Mouse (Mus musculus) limb, embryonic 10.5 days (tissue): Measurements from ENCODE around the gene Tor1aip2. TPM values are rescaled to one million over a fixed set of nuclear protein-coding genes. Genes with fewer than 3 reads are reported as not detected.

ENCODE experiments used
- DNase-seq: peaks from one replicate; pipeline ENCODE4 v3.0.0-alpha.2; 2017; ENCODE audit warnings: low spot score
- H3K27ac ChIP-seq: fragments of 300-500 bp; sonication (generic); 2 replicates; pipeline ENCODE4 v1.5.1; 2016; ENCODE audit warnings: mild to moderate bottlenecking
- H3K27me3 ChIP-seq: fragments of 300-500 bp; sonication (generic); 2 replicates; pipeline ENCODE4 v1.6.1; 2016; ENCODE audit warnings: low read depth, mild to moderate bottlenecking; ENCODE audit not compliant: poor library complexity, severe bottlenecking
- H3K36me3 ChIP-seq: fragments of 300-500 bp; sonication (generic); 2 replicates; pipeline ENCODE4 v1.6.1; 2016; ENCODE audit warnings: mild to moderate bottlenecking, moderate library complexity
- H3K4me1 ChIP-seq: fragments of 300-500 bp; sonication (generic); 2 replicates; pipeline ENCODE4 v1.6.1; 2016
- H3K4me3 ChIP-seq: fragments of 300-500 bp; sonication (generic); 2 replicates; pipeline ENCODE4 v1.5.1; 2016; ENCODE audit warnings: mild to moderate bottlenecking, moderate library complexity
- H3K9me3 ChIP-seq: fragments of 300-500 bp; sonication (generic); replicated peaks from 2 replicates; pipeline ENCODE4 v1.6.1; 2016; ENCODE audit warnings: mild to moderate bottlenecking
- WGBS: fragments of 180-500 bp; shearing (Covaris S2); methylation state at CpG from one replicate; pipeline ENCODE4 v1.1.7; 2016; 5-methylcytosine and 5-hydroxymethylcytosine counted together
- polyA plus RNA-seq: library from polyadenylated mRNA; unstranded; fragments of >200 nt; fragmentation: Nextera tagmentation; extraction: Ambion mirVana; gene quantifications from 2 replicates; pipeline ENCODE4 v1.2.1, GENCODE M21; 2016

The Tor1aip2 gene
- polyA plus RNA-seq, 1 experiment from 2014 or later: 114 TPM

DNA sequence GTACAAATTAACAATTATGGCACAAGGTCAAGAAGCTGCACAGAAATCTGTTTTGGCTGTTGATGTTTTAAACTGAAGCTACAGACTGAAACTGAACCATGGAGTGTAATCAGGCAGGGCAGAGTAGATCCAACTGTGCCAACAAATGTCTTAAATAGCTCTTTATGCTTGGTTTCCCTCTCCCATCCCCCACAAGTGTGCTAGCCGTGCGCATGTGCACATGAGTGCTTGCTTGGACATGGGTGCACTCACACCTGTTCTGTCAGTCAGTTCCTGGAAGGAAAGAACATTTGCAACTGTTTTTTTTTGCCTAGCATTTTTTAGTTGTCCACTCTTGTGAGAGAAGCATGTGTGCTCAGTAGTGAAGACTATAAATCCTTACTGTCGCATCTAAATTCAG lies 11.5 kb downstream of the Tor1aip2 start:
- peaks cover 96% of the 10 kb centered on the region for H3K36me3 ChIP-seq
- H3K27ac ChIP-seq: no peak overlapping the region
- peaks cover 9% of the 10 kb centered on the region for H3K4me1 ChIP-seq
- no peak overlapping the region for H3K4me3 ChIP-seq
- no peaks in the 10 kb centered on the region for H3K27me3 ChIP-seq
- DNase-seq: no peak
- WGBS: 93% methylated on average over 3 of the region's 3 CpGs
- no peaks in the 10 kb centered on the region for H3K9me3 ChIP-seq

DNA sequence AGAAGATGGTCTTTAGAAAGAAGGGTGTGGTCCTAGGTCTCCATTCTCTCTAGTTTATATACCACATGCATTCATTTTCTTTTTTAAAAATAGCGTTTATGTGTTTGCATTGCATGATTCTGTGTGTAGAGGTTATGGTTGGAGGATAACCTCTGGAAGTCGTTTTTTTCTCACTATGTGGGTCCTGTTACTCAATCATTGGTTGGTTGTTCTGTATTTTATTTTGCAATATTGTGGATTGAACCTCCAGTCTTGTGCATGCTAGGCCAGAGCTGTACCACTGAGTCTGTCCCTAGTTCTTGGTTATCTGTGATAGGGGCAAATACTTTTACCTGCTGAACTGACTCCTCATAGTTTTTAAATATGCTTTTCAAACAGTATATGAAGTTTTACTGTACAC lies 23.0 kb downstream of the Tor1aip2 start:
- 85% methylated on average over 2 of the region's 2 CpGs for WGBS
- no peaks in the 10 kb centered on the region for H3K27me3 ChIP-seq
- H3K4me3 ChIP-seq: no peak overlapping the region
- peaks cover 74% of the 10 kb centered on the region for H3K36me3 ChIP-seq
- no peak for DNase-seq
- no peaks in the 10 kb centered on the region for H3K4me1 ChIP-seq
- H3K27ac ChIP-seq: no peak overlapping the region
- no peaks in the 10 kb centered on the region for H3K9me3 ChIP-seq

DNA sequence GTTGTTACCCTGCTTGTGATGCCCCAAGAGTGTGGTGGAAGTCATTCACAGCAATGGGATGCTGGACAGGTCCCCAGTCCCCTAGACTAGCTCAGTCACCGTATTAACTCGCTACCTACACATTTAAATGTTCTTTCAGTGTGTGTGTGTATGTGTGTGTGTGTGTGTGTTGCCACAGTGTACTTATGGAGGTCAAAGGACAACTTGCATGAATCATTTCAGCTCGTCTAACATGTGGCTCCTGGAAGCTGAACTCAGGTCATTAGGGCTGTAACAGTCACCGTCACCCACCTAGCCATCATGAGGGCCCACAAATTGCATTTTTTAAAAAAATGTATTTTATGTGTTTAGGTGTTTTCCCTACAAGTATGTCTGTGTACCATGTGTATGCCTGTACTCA lies 27.0 kb downstream of the Tor1aip2 start:
- no peak overlapping the region for H3K27ac ChIP-seq
- DNase-seq: no peak
- peaks cover 77% of the 10 kb centered on the region for H3K36me3 ChIP-seq
- no peaks in the 10 kb centered on the region for H3K27me3 ChIP-seq
- H3K4me1 ChIP-seq: no peaks in the 10 kb centered on the region
- WGBS: 89% methylated on average over 4 of the region's 4 CpGs
- H3K9me3 ChIP-seq: no peaks in the 10 kb centered on the region
- H3K4me3 ChIP-seq: no peak overlapping the region

DNA sequence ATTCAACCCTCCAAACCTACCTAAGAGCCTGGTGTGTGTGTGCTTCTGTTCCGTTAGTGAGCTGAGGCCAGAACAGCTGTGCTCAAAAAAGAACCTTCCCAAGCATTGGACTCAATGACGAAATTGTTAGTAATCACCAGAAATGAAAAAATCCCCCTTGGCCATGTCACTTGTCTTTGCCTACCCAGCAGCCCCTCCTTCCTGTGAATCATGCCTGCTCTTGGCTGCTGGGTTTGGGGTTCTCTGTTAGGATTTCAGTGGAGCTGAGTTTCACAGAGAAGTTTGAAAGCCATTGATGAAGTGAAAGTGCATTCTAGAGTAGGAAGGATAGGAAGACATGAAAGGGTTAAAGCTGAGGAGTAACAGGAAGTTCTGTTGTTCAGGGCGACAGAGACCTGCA lies 30.9 kb downstream of the Tor1aip2 start:
- H3K4me1 ChIP-seq: no peaks in the 10 kb centered on the region
- H3K9me3 ChIP-seq: no peaks in the 10 kb centered on the region
- no peak overlapping the region for H3K27ac ChIP-seq
- no peak overlapping the region for H3K4me3 ChIP-seq
- 66% methylated on average over 3 of the region's 3 CpGs for WGBS
- peaks cover 64% of the 10 kb centered on the region for H3K36me3 ChIP-seq
- no peak for DNase-seq
- H3K27me3 ChIP-seq: no peaks in the 10 kb centered on the region

DNA sequence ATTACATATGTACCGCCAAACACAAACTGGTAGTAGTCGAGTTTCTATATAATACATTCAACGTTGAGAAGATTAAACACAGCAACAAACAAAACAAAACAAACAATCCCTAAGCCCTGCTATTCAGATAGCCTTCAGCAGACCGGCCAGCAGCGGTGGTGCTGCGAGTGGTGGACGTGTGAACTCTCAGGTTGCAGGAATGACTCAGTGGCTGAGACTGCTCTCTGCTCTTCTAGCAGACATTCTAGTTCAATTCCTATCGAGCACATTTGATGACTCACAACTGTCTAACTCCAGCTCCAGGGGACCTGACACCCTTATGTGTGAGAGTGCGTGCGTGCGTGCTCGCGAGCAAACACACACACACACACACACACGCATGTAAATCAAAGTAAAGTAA lies 34.9 kb downstream of the Tor1aip2 start:
- peaks cover 17% of the 10 kb centered on the region for H3K4me1 ChIP-seq
- H3K27ac ChIP-seq: no peak overlapping the region
- H3K4me3 ChIP-seq: no peak overlapping the region
- no peaks in the 10 kb centered on the region for H3K9me3 ChIP-seq
- no peaks in the 10 kb centered on the region for H3K27me3 ChIP-seq
- WGBS: 82% methylated on average over 14 of the region's 14 CpGs
- no peak for DNase-seq
- H3K36me3 ChIP-seq: peaks cover 27% of the 10 kb centered on the region

DNA sequence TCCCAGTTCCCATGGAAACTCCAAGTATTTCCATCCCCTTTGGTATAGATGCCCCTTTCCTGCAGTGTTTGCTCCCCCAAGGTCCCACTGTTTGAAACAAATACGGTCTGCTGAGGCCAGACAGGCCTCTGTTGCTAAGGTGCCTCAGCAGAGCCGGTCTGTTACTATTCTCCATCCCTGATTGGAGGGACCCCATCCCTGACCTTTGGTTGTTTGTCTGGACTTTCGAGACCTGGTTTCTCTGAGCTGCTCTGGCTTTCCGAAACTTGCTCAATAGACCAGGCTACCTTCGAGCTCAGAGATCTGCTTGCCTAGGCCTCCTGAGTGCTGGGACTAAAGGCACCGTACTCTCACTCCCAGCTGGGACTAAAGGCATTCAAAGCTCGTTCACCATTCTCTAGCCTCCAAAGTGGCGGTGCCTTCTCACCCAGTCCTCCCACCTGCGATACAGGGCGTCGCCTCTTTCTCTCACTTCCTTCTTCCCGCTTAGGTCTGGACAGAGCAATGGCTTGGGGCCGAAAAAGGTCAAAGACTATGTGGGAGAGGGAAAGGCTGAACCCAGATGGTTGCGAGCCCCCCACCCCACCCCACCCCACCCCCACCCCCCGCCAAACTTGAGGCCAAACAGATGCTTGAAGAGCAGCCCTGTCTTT lies 38.1 kb downstream of the Tor1aip2 start:
- no peak overlapping the region for H3K4me3 ChIP-seq
- no peaks in the 10 kb centered on the region for H3K27me3 ChIP-seq
- H3K4me1 ChIP-seq: peaks cover 33% of the 10 kb centered on the region
- H3K9me3 ChIP-seq: no peaks in the 10 kb centered on the region
- WGBS: 72% methylated on average over 15 of the region's 15 CpGs
- H3K27ac ChIP-seq: no peak overlapping the region; the same call in 1 of the 2 replicates
- peaks cover 3% of the 10 kb centered on the region; the same call in 1 of the 2 replicates for H3K36me3 ChIP-seq
- no peak for DNase-seq

DNA sequence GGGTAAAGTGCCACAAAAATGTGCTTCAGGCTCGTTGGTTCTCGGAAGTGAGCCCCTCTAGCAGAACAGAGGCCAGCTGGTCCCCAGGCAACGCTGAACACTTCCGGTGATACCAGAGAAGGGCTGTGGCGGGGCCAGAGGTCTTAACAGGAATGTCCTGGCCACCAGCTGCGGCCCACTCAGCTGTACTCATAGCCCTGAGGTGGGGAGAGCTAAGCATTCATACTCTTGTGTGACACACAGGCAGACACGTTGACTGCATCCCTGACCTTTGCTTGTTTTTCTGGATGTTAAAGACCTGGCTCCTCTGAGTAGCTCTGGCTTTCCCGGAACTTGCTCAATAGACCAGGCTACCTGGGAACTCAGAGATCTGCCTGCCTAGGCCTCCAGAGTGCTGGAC lies 39.4 kb downstream of the Tor1aip2 start:
- H3K4me1 ChIP-seq: peaks cover 40% of the 10 kb centered on the region
- WGBS: 49% methylated on average over 8 of the region's 8 CpGs
- peak; percentile 55 for DNase-seq

DNA sequence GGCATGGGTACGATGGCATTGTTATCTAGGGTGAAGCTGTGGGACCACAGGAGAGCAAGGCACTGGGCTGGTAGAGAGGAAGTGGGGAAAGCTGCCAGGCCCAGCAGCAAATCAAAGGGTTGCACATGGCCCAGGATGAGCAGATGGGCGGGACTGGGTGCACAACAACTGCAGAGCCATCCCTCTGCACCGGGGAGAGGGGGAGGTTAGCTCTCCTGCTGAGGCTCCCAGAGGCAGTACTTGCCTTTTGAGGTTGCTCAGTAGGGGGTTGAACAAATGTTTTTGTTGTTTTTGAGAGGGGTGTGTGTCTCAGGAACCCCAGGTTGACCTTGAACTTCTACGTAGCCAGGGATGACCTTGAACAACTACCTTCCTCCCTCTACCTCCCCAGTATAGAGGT lies 41.3 kb downstream of the Tor1aip2 start:
- 56% methylated on average over 4 of the region's 4 CpGs for WGBS
- Histone ChIP-seq H3K36me3 (no peaks in the 10 kb centered on the region), H3K9me3 (no peaks in the 10 kb centered on the region), H3K4me1 (peaks cover 40% of the 10 kb centered on the region), H3K27ac (peak overlapping the region; percentile 15; the same call in 1 of the 2 replicates), H3K27me3 (no peaks in the 10 kb centered on the region), H3K4me3 (no peak overlapping the region)
- no peak for DNase-seq

More for the DNA sequence above, 39.4 kb downstream of the Tor1aip2 start:
- Histone ChIP-seq H3K27ac (peak overlapping the region; percentile 12; the same call in 1 of the 2 replicates), H3K9me3 (no peaks in the 10 kb centered on the region), H3K4me3 (no peak overlapping the region), H3K27me3 (no peaks in the 10 kb centered on the region), H3K36me3 (no peaks in the 10 kb centered on the region)

DNA sequence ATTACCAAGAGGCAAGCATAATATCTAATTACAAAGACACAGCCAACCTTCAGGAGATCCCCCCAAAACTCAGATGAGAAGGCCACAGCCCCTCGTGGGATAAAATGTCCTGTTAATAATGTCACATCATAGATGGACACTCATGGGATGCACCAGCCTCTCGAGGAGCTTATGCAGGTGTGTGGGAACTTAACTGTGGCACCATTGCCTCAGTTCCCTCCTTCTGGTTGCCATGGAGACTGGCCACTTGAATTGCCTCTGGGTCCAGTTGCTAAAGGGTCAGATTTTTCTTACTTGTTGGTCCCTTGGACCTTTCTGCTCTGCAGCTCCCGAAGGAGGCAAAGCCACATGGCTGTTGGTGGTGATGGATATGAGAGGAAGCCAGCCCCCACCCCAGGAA lies 42.5 kb downstream of the Tor1aip2 start:
- H3K4me3 ChIP-seq: no peak overlapping the region
- H3K4me1 ChIP-seq: peaks cover 40% of the 10 kb centered on the region
- H3K27ac ChIP-seq: no peak overlapping the region
- no peaks in the 10 kb centered on the region for H3K9me3 ChIP-seq
- no peaks in the 10 kb centered on the region for H3K27me3 ChIP-seq
- WGBS: 69% methylated on average over 3 of the region's 3 CpGs
- no peaks in the 10 kb centered on the region for H3K36me3 ChIP-seq
- no peak for DNase-seq

DNA sequence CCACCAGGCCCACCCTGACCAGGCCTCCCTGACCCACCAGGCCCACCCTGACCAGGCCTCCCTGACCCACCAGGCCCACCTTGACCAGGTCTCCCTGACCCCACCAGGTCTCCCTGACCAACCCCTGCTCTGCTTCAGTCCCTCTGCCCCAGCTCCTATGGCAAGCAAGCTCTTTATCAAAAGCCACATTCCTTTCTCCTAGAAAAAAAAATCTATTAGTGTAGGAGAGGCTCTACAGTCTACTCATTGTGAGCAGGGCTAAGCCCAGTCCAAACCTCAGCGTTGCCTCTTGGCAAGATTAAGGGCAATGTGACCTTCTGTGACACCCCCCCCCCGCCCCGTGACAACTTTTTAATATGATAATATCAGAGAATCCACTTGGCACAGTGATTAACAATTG lies 49.4 kb downstream of the Tor1aip2 start:
- peaks cover 4% of the 10 kb centered on the region for H3K4me1 ChIP-seq
- H3K36me3 ChIP-seq: no peaks in the 10 kb centered on the region
- no peak overlapping the region for H3K4me3 ChIP-seq
- peaks cover 8% of the 10 kb centered on the region for H3K27me3 ChIP-seq
- H3K9me3 ChIP-seq: no peaks in the 10 kb centered on the region
- no peak for DNase-seq
- H3K27ac ChIP-seq: no peak overlapping the region
- WGBS: 79% methylated on average over 3 of the region's 3 CpGs

DNA sequence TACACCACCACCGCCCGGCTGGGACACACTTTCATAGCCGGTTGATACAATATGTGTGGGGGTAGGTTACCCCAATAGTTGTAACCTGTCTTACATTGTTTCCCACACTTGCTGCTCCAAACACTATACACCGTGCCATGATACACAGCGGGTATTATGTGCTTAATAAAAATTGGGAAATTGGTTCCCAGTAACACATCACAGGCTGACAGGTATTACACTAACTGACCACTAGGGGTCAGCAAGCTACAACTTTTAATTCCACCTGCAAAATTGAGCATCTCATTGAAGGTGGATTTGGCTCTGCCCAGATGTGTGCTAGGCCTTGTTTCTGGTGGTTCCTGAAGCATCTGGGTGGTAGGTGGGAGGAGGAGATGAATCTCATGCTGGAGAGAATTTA lies 50.6 kb downstream of the Tor1aip2 start:
- peaks cover 8% of the 10 kb centered on the region for H3K27me3 ChIP-seq
- no peak overlapping the region for H3K27ac ChIP-seq
- 69% methylated on average over 5 of the region's 5 CpGs for WGBS
- H3K9me3 ChIP-seq: no peaks in the 10 kb centered on the region
- no peak for DNase-seq
- H3K4me1 ChIP-seq: peaks cover 15% of the 10 kb centered on the region
- no peak overlapping the region for H3K4me3 ChIP-seq
- H3K36me3 ChIP-seq: no peaks in the 10 kb centered on the region

DNA sequence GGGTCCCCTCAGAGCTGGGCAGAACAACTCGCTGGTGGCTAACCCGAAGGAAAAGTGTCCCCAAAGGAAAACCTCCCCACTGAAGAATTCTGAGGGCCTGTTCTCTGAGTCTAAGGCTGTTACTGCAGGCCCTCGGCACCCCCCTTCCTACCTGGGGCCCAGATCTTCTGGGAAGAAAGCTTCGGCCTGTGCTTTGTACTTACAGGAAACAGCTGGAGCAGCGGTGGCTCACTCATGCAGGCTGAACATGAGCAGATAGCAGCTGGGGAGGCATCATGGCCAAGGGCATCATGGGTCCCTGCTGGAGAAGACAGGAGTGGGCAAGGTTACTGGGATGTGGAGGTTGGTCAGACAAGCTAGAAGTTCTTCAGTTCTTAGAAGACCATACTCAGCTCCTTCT lies 52.4 kb downstream of the Tor1aip2 start:
- Histone ChIP-seq H3K36me3 (no peaks in the 10 kb centered on the region), H3K27ac (no peak overlapping the region), H3K27me3 (peaks cover 8% of the 10 kb centered on the region), H3K9me3 (no peaks in the 10 kb centered on the region), H3K4me1 (peaks cover 24% of the 10 kb centered on the region), H3K4me3 (no peak overlapping the region)
- DNase-seq: no peak
- 79% methylated on average over 5 of the region's 5 CpGs for WGBS

DNA sequence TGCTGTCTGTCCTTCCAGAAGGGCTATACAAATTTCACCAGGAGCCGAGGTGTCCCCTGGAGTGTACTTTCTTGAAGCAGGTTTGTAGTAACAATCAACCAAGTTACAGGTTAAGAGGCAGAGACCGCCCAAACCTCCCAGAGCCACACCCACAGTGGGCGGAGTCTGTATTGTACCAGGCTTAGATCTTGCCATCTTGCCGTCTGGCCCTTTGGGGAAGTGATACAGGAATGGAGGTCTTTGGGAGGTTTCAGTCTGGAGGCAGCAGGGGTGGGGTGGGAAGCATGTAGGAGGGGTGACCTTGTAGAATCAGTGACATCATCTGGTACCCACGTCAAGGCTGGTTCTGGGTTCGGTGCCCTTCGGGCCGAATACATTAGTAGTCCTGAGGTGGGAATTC lies 54.4 kb downstream of the Tor1aip2 start:
- WGBS: 75% methylated on average over 8 of the region's 8 CpGs

DNA sequence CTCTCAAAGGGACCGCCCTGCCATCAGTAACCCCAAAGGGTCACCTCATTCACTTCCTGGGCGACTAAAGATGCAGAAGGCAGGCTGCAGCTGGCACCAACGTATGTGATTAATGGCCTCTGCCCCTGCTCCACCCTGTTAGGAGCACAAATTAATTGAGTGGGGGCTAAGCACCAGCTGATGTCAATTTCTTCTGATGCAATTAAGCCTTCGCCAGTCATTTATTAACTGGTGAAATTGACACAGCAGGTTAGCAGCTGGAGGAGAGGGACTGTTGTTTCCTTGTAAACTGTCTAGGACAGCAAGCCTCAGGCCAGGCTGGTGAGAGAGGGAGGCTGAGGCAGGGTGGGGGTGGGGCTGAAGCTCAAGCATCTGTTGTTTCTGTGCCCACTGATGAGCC lies 54.8 kb downstream of the Tor1aip2 start:
- H3K4me3 ChIP-seq: no peak overlapping the region
- H3K36me3 ChIP-seq: no peaks in the 10 kb centered on the region
- no peak overlapping the region for H3K27ac ChIP-seq
- DNase-seq: no peak
- 30% methylated on average over 4 of the region's 4 CpGs for WGBS
- no peaks in the 10 kb centered on the region for H3K9me3 ChIP-seq
- peaks cover 24% of the 10 kb centered on the region for H3K4me1 ChIP-seq
- peaks cover 8% of the 10 kb centered on the region for H3K27me3 ChIP-seq

More for the DNA sequence above, 54.4 kb downstream of the Tor1aip2 start:
- no peak overlapping the region for H3K27ac ChIP-seq
- no peak for DNase-seq
- peaks cover 8% of the 10 kb centered on the region for H3K27me3 ChIP-seq
- no peaks in the 10 kb centered on the region for H3K9me3 ChIP-seq
- H3K36me3 ChIP-seq: no peaks in the 10 kb centered on the region
- no peak overlapping the region for H3K4me3 ChIP-seq
- peaks cover 24% of the 10 kb centered on the region for H3K4me1 ChIP-seq
